Mouse (Mus musculus) forebrain, embryonic 12.5 days (tissue): Measurements from ENCODE around the gene Gm9844. TPM values are rescaled to one million over a fixed set of nuclear protein-coding genes. Genes with fewer than 3 reads are reported as not detected.

Source experiments
- ATAC-seq: fragments of 200-750 bp; cut with Nextera tagmentation; 2 replicates; pipeline ENCODE4 v1.8.0; 2017; ENCODE audit warnings: moderate TSS enrichment; ENCODE audit not compliant: low FRiP score
- H3K27ac ChIP-seq: fragments of 300-500 bp; sonication (generic); 2 replicates; pipeline ENCODE4 v1.5.1; 2016; ENCODE audit warnings: mild to moderate bottlenecking
- H3K27me3 ChIP-seq: fragments of 300-500 bp; sonication (generic); 2 replicates; pipeline ENCODE4 v1.6.1; 2016; ENCODE audit warnings: mild to moderate bottlenecking
- H3K36me3 ChIP-seq: fragments of 300-500 bp; sonication (generic); replicated peaks from 2 replicates; pipeline ENCODE4 v1.6.1; 2016; ENCODE audit warnings: mild to moderate bottlenecking
- H3K4me1 ChIP-seq: fragments of 300-500 bp; sonication (generic); 2 replicates; pipeline ENCODE4 v1.6.1; 2016
- H3K4me2 ChIP-seq: fragments of 300-500 bp; sonication (generic); 2 replicates; pipeline ENCODE4 v1.6.1; 2016; ENCODE audit warnings: mild to moderate bottlenecking, moderate library complexity
- H3K4me3 ChIP-seq: fragments of 300-500 bp; sonication (generic); replicated peaks from 2 replicates; pipeline ENCODE4 v1.5.1; 2016; ENCODE audit warnings: mild to moderate bottlenecking
- H3K9ac ChIP-seq: fragments of 300-500 bp; sonication (generic); 2 replicates; pipeline ENCODE4 v1.6.1; 2016; ENCODE audit warnings: mild to moderate bottlenecking
- H3K9me3 ChIP-seq: fragments of 300-500 bp; sonication (generic); 2 replicates; pipeline ENCODE4 v1.6.1; 2016
- WGBS: fragments of 180-500 bp; shearing (Covaris S2); methylation state at CpG from one replicate; pipeline ENCODE4 v1.1.7; 2016; 5-methylcytosine and 5-hydroxymethylcytosine counted together
- polyA plus RNA-seq: library from polyadenylated mRNA; unstranded; fragments of >200 nt; fragmentation: Nextera tagmentation; extraction: Ambion mirVana; gene quantifications from 2 replicates; pipeline ENCODE4 v1.2.1, GENCODE M21; 2016

Gene Gm9844
- polyA plus RNA-seq, 1 experiment from 2014 or later: 24.7 TPM

DNA sequence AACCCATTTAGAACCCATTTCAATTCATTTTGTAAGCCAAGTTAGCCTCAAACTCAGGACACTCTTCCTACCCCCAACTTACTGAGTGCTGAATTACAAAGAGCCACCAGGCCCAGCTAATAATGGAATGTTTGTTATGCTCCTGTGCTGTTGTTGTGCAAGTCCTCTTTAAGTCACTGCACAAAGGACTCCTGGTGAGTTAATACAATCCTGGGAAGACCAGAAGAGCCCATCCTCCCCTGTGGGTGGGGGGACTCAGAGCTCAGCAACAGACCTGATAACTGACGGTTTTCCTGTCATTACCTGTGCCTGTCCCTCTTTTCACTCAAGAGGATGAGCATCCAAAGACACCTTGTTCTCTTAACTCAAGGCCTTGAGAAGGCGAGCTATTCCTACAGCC, 17.6 kb downstream of the Gm9844 start:
- Histone ChIP-seq H3K9ac (no peak overlapping the region), H3K4me1 (peaks cover 3% of the 10 kb centered on the region; the same call in 1 of the 2 replicates), H3K27ac (no peak overlapping the region), H3K4me3 (no peak overlapping the region), H3K4me2 (no peak overlapping the region), H3K36me3 (no peaks in the 10 kb centered on the region), H3K9me3 (no peaks in the 10 kb centered on the region), H3K27me3 (no peaks in the 10 kb centered on the region; the same call in 1 of the 2 replicates)
- ATAC-seq: no peak
- WGBS: 17% methylated on average over 2 of the region's 2 CpGs

DNA sequence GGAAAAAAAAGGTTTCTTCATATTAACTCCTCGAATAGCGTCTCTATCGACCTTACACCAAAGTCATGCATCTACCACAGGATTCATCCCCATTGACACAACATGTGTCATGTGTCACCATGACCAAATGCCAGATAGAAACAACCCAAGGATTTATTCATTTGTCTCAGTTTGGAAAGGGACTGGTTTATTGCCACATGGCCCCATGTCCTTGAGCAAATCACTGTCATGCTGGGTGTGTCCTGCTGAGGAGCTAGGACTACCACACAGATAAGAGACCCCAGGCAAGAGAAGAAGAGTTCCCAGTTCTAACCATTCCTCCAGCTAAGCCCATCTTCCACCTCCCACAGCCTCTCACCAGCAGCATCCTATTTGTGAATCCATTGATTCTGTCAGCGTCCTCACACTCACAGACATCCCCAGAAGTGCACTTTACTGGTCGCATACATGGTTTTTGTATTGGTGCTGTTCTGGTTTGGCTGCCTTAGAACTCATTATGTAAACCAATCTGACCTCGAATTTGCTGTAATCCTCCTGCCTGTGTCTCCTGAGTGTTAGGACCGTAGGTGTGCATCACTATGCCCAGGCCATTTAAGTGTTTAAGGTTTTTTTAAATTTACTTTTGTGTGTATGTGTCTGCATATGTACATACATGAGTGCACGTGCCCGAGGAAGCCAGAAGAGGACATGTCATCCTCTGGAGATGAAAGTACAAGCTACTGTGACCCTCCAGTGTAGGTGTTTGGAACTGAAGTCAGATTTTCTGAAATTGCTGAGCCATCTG, 20.6 kb downstream of the Gm9844 start:
- Histone ChIP-seq H3K4me3 (no peak overlapping the region), H3K4me2 (no peak overlapping the region), H3K27me3 (no peaks in the 10 kb centered on the region), H3K36me3 (peaks cover 20% of the 10 kb centered on the region), H3K4me1 (peaks cover 30% of the 10 kb centered on the region), H3K9ac (no peak overlapping the region), H3K9me3 (no peaks in the 10 kb centered on the region), H3K27ac (no peak overlapping the region)
- no peak for ATAC-seq
- WGBS: 94% methylated on average over 9 of the region's 9 CpGs

DNA sequence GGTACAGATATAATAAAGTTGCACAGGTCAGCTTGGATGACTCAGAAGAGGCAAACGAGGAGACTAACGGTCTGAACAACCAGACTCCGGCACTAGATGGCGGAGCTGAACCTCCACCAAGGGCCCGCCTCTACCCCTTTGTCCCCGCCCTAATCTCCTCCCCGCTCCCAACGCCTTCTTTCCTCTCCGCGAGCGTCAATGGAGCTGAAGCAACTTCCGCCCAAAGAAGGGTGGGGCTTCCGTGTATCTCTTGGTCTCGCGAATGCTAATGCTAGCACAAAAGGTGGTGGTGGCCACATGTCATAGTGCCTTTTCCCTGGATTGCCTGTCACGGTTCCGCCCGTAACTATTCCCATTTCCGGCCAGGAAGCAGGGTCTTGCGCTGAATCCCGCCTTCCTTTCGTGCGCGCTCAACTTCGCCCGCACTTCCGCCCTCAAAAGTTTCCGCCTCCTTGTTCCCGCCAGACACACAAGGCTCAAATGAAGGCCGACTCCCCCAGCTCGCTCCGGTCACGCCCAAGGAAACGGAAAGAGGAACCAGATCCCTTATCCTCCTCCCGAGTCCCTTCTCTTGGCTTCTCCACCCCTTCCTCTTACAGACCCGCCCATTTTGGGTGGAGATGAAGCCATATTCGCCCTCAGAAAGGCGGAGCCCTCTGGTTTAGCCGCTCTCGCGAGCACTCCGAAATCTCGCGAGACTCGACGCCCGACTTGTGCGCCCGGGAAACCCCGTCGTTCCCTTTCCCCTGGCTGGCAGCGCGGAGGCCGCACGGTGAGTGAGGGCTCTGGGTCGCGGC, 22.1 kb downstream of the Gm9844 start, which contains the start of gene Rps19:
TSS of gene Rps19 (plus strand) at position 476 of the 797 bp plus-strand sequence.
- peak within 1 kb of the TSS; percentile 99 for H3K4me3 ChIP-seq
- WGBS: under 1% methylated on average over 57 of the region's 57 CpGs
- no peaks in the 10 kb centered on the region for H3K9me3 ChIP-seq
- H3K27ac ChIP-seq: peak within 1 kb of the TSS; percentile 90
- peak within 1 kb of the TSS; percentile 85 for H3K4me2 ChIP-seq
- ATAC-seq: peak; percentile 92
- peaks cover 35% of the 10 kb centered on the region for H3K36me3 ChIP-seq
- peak within 1 kb of the TSS; percentile 100 for H3K9ac ChIP-seq
- H3K4me1 ChIP-seq: peaks cover 35% of the 10 kb centered on the region
- H3K27me3 ChIP-seq: no peaks in the 10 kb centered on the region

DNA sequence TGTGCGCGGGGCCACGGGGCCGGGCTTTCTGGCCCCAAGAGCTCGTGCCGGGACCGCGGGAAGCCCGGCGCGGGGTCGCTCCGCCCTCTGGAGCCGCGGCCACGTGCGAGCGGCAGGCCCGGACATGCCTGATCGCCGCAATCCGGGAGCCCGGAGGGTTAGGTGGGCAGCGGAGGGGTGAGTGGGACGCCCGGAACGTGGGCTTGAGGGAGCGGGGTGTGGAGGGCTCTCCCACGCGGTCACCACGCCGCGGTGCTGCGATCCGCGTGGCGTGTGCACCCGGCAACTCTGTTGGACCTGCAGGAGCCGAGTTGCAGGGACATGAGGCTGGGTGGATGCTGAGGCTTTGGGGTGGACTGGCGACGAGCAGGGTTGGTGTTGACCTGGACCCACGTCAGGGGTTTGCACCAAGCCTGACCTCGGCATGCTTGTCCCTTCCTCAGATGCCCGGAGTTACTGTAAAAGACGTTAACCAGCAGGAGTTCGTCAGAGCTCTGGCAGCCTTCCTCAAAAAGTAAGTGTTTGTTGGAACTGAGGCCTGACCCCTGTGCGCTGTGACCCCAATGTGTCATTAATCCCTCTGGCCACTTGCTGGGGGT, 22.8 kb downstream of the Gm9844 start:
- peak overlapping the region; percentile 100 for H3K9ac ChIP-seq
- H3K27ac ChIP-seq: peak overlapping the region; percentile 90
- no peaks in the 10 kb centered on the region for H3K27me3 ChIP-seq
- ATAC-seq: peak; percentile 14; the same call in 1 of the 2 replicates
- peaks cover 32% of the 10 kb centered on the region for H3K4me1 ChIP-seq
- WGBS: under 1% methylated on average over 40 of the region's 47 CpGs
- peak overlapping the region; percentile 85 for H3K4me2 ChIP-seq
- peaks cover 42% of the 10 kb centered on the region for H3K36me3 ChIP-seq
- no peaks in the 10 kb centered on the region for H3K9me3 ChIP-seq
- H3K4me3 ChIP-seq: peak overlapping the region; percentile 99

DNA sequence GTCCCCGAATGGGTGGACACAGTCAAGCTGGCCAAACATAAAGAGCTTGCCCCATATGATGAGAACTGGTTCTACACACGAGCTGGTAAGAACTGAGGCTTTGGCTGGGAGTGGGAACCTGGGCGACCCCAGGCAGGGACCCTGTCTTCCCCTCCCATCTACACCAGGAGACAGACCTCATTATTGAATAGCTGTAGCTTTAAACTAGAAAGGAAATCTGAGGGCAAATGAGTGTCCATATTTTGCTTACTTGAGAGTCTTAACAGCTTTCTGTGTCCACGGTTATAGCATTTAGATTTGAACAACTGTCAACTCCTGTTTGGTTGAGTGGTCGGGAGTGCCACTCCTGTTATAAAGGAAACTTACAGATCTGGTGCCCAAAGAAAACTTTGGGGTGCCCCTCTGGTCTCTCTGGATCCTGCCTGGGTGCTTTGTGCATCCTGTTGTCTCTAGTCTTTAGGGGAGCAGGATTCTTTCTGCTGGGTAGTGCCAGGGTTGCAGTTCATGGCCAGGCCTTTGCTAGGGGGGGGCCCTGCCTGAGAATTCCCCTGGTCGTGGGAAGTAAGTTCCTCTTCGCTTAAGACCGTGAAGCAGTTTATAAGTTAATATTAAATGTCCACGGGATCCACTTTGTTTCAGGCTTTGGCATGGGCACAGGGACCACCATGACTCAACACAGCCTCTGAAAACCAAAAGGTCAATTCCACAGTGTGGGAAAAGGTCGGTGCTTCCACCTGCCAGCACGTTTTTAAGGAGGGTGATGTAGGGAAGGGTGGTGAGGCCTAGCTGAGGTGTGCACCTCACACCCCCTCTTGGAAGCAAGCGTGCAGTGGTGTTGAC, 23.7 kb downstream of the Gm9844 start:
- H3K4me1 ChIP-seq: peaks cover 32% of the 10 kb centered on the region
- H3K4me3 ChIP-seq: peak overlapping the region; percentile 99
- no peaks in the 10 kb centered on the region for H3K27me3 ChIP-seq
- H3K9ac ChIP-seq: peak overlapping the region; percentile 100
- H3K36me3 ChIP-seq: peaks cover 49% of the 10 kb centered on the region
- no peaks in the 10 kb centered on the region for H3K9me3 ChIP-seq
- 49% methylated on average over 12 of the region's 12 CpGs for WGBS
- ATAC-seq: no peak
- peak overlapping the region; percentile 85 for H3K4me2 ChIP-seq
- peak overlapping the region; percentile 25; the same call in 1 of the 2 replicates for H3K27ac ChIP-seq

DNA sequence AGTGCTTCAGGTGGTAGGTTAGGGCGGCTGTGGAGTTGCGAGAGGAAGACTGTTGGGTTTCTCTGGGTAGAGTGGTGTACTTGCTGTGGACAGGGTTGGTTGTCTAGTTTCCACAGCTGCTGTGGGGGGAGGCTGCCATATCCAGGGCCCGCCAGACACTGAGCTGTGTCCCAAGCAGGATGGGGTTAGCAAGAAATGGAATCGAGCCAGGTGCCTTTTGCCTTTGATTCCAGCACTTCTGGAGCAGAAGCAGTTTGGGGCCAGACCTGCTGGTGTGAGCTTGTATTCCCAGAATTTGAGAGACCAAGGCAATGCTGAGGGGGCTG, 24.3 kb downstream of the Gm9844 start:
- Histone ChIP-seq H3K9ac (peak overlapping the region; percentile 100), H3K4me3 (peak overlapping the region; percentile 99), H3K4me1 (peaks cover 32% of the 10 kb centered on the region), H3K36me3 (peaks cover 55% of the 10 kb centered on the region), H3K27me3 (no peaks in the 10 kb centered on the region), H3K27ac (peak overlapping the region; percentile 25; the same call in 1 of the 2 replicates), H3K4me2 (peak overlapping the region; percentile 85), H3K9me3 (no peaks in the 10 kb centered on the region)
- no peak for ATAC-seq
- WGBS: 71% methylated on average over 4 of the region's 4 CpGs

DNA sequence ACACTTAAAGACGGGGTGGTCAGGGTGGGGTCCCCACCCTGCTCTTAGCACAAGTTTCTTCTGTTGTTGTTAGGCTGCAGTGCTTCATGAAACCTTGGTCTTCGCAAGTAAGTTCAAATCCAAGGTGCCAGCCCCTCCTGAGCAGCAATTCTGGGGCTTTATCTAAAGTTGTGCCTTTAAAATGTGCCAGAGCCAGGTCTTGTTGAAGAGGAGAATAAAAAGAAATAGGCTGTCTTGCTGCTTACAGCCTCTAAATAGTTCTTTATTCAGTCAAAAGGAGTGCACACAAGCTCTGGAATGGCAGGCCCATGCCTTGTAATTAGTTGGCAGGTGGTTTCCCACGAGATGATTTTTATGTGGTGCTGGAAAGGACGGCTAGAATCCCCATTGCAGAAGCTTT, 25.1 kb downstream of the Gm9844 start:
- WGBS: 67% methylated on average over 4 of the region's 4 CpGs
- H3K4me2 ChIP-seq: peak overlapping the region; percentile 85

DNA sequence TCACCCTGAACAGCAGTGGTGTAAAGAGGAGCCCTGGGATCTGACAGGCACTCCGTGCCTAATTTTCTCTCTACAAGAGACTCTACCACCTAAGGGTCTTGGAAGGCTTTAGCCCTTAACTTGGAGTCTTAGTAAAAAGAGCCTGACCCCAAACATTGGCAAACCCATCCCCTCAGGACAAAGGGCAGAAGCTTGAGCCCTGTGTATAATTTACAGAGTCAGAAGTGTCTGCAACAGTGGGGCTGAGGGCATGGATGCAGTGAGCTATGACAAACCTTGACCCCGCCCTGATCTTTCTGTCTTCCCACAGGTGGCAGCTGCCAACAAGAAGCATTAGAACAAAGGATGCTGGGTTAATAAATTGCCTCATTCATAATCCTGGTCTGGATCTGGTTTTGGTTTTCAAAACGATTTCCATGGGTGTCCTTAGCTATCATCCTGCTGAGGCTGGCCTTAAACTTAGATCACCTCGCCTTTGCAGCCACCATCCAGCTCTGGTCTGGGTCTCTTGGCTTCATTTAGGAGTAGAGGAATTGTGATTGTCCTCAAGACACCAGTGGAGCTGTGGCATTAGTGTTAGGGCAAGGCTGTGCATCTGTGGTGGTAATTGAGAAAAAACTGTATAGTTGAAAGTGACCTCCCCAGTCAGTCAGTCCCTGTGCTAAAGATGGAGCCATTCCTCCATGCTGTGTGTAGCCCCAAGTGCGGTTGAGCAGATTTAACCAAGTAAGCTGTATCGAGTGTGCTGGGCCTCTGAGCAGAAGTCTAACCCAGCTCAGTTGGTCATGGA, 27.6 kb downstream of the Gm9844 start:
- no peak for ATAC-seq
- WGBS: 82% methylated on average over 6 of the region's 6 CpGs
- no peaks in the 10 kb centered on the region for H3K9me3 ChIP-seq
- H3K4me1 ChIP-seq: peaks cover 32% of the 10 kb centered on the region
- H3K9ac ChIP-seq: no peak overlapping the region
- H3K4me2 ChIP-seq: no peak overlapping the region
- peaks cover 58% of the 10 kb centered on the region for H3K36me3 ChIP-seq
- no peak overlapping the region for H3K27ac ChIP-seq
- H3K4me3 ChIP-seq: no peak overlapping the region
- H3K27me3 ChIP-seq: no peaks in the 10 kb centered on the region

More for the DNA sequence above, 25.1 kb downstream of the Gm9844 start:
- Histone ChIP-seq H3K27ac (no peak overlapping the region; the same call in 1 of the 2 replicates), H3K9ac (peak overlapping the region; percentile 100; the same call in 1 of the 2 replicates), H3K9me3 (no peaks in the 10 kb centered on the region), H3K4me3 (no peak overlapping the region), H3K4me1 (peaks cover 32% of the 10 kb centered on the region), H3K27me3 (no peaks in the 10 kb centered on the region), H3K36me3 (peaks cover 58% of the 10 kb centered on the region)
- ATAC-seq: no peak

DNA sequence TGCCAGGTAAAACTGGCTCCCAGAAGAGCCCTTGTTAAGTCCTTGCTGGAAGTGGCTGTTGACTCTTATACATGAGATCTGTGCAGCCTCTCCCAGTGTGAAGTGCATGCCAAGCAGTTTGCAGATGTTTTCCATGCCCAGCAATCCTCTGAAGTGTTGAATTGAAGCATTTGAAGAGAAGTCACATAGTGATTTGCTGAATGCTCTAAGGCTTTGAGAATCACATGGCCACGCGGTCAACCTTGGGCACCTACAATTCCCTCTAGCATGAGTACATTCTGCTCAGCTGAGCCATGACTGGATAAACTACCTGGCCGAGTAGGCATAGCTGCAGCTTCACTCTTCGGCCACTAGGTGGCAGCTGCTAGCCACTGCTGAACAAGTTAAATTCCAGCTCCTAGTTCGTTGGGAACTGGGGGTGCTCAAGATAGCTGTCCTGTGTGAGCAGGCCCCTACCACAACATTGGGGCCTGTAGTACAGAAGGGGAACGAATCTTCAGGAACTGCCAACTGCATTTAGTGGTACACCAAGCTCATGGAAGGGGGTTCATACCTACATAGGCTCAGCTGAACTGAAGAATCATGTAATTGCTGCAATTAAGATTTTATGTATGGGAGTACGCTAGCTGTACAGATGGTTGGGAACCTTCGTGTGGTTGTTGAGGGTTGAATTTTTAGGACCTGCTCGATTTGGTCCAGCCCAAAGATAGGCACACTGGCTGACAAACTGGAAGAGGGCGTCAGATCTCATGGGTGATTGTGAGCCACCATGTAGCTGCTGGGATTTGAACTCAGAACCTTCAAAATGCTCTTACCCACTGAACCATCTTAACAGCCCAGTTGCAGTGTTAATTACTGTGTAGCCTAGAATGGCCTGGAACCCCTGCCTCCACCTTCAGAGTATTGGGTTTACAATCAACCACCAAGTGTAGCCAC, 28.5 kb downstream of the Gm9844 start:
- H3K27ac ChIP-seq: 0 out of 2 replicates have a peak overlapping the region, but pooled peaks have one; percentile 8

More for the DNA sequence above, 28.5 kb downstream of the Gm9844 start:
- no peak overlapping the region for H3K4me2 ChIP-seq
- no peaks in the 10 kb centered on the region for H3K27me3 ChIP-seq
- peaks cover 25% of the 10 kb centered on the region for H3K4me1 ChIP-seq
- no peak overlapping the region for H3K4me3 ChIP-seq
- 30% methylated on average over 10 of the region's 10 CpGs for WGBS
- no peak overlapping the region for H3K9ac ChIP-seq
- H3K9me3 ChIP-seq: no peaks in the 10 kb centered on the region
- H3K36me3 ChIP-seq: peaks cover 58% of the 10 kb centered on the region
- ATAC-seq: peak; percentile 32
